Mouse (Mus musculus): ENCODE measurements around the gene Pgm2l1.

Pgm2l1 gene

DNA sequence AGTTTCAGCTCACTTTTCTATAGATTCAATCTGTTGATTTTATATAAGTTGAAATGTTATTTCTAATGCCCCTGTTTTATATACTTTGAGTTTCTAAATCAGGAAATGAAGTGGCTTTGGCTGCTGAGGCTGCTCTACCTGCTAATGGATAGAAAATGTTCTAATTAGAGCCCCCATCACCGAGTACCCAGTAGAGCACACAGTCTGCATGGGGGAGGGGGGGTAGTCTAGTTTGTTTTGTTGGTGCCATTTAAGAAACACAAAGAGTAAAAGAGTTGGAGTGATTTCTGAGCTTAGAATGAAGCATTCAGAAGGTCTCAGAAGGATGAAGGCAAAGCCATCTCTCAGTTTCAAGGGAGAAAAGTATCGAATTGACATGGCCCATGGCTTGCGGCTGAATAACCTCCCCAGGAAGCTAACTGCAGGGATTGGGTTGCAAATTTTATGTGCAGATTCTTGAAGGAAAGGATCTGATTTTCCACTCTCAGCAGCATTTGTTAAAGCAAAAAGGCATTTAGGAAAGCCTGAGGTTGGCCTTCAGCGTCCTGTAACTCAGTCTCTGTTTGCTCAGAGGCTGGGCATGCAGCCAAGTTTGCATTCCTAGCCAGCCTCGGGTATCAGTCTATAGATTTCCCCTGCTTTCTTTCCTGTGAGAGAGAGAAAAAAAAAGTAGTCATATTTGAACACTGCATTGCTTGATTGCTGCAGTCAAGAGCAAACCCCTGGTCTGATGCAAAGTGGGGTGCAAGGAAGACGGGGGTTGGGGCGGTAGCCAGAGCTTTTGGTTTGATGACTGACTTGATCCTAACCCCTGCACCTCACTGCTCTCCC lies 60.8 kb downstream of the Pgm2l1 start:
- in situ Hi-C loops (cut with MboI; ENCODE audit: low sequenced_read_pairs): loop anchor here (10.0 kb wide), 1 partner anchor 107 kb away; no protein-coding TSS in a partner anchor

DNA sequence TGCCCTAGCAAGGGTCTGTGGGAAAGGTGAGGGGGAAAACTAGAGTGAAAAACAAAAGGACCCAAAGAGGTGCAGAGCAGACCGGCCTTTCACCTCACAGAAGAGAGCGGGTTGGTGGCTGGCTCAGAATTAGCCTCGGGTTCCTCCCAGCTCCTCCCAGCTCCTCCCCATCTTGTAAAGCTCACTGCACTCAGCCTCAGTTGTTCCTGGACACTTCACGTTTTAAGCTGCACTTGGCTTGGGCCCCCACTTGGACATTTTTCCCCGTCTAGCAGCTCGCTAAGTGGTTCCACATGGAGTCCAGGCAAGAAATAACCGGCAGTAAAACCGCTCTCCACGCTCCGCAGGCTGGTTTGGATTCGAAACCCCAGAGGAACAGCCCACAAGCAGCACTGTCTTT lies 61.4 kb downstream of the Pgm2l1 start:
- in situ Hi-C loops (cut with MboI; ENCODE audit: low sequenced_read_pairs): loop anchor here (10.0 kb wide), 1 partner anchor 106 kb away; no protein-coding TSS in a partner anchor

DNA sequence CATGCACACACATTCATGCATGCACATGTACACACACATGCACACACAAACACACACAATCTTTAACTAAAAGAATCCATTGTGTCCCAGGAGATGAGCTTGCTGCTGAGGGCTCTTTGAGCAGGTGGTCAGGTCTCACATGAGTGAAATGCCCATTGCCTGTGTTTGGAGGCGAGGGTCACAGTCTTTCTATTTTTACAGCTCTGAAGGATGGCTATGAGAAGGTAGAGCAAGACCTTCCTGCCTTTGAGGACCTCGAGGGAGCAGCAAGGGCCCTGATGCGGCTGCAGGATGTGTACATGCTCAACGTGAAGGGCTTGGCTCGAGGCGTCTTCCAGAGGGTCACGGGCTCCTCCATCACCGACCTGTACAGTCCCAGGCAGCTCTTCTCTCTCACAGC lies 66.4 kb downstream of the Pgm2l1 start:
- in situ Hi-C loops (cut with MboI; ENCODE audit: low sequenced_read_pairs): no loop called here

DNA sequence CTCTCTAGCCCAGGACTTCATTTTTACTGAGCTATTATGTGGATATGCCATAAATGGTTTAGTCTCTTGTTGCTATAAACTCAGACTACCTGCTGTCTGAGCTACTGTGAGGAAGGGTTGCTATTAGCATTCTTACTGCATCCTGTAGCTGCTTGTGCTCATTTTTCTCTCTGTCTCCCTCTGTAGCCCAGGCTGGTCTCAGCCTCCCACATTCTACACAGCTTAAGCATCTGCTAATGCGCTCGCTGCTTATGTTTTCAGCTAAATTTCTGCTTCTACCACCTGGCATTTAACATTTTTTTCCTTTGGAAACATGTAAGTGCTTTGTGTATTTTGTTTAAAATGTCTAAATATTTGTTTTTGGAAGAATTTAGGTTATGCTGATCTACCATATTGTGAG lies 68.6 kb downstream of the Pgm2l1 start:
- in situ Hi-C loops (cut with MboI; ENCODE audit: low sequenced_read_pairs): no loop called here

DNA sequence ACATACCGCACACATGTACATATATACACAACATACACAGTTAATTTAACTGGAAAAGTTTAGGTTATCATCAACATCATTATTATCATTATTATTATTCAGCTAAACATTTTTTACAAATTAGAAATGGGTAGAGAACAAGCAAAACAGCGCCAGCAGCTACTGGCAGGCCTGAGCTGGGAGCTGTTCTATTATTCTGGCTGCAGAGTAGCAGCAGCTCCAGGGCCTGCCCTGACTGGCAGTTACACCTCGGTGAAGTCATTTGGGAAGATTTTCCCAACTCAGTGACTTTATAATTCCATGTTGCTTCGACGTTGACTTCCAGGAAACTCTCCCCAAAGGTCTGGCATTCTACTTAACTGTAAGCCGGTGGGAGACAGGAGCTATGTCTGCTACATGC lies 69.5 kb downstream of the Pgm2l1 start:
- in situ Hi-C loops (cut with MboI; ENCODE audit: low sequenced_read_pairs): no loop called here

DNA sequence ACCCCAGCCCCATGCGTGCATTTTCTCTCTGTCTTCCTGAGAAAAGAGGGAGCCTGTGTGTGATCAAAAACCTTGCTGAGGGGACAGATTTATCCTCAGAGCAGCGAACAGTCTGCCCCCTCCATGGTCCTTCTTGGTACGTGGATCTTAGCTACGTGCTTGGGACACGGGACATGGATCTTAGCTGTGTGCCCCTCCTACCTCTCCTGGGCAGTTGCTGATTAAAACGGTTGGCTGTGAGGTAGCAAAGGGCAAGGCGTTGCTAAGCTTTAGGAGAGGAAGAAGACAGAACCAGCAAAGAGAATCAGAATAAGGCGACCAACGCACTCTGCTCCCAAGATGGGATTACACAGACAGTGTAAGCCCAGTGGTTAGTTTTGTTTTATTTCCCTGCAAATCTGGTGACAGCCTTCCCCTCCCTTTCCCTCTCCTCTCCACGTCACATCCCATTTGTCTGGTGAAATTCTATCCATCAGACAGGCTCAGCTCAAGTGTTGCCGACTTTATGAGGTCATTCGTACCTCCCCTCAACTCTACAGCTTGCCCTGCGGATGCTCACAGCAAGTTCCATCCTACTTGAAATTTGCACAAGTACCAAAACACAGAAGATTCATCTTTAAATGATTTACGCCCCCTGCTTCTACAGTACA lies 71.8 kb downstream of the Pgm2l1 start:
- in situ Hi-C loops (cut with MboI; ENCODE audit: low sequenced_read_pairs): no loop called here

DNA sequence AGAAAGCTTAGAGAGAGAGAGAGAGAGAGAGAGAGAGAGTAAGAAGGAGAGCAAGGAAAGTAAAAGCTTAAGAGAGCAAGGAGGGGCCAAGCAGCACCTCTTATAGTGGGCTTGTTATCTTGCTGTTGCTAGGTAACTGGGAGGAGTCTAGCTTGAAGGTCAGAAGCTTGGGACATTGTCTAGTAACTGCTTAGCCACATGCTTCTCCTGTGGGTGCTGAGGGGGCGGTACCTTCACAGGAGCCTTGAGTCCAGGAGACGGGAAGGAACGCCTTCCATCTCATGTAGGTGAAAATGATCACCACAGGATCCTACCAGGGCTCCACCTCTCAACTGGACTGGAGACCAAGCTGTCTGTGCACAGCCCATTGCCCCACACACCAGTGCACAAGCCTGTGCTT lies 74.2 kb downstream of the Pgm2l1 start:
- in situ Hi-C loops (cut with MboI; ENCODE audit: low sequenced_read_pairs): no loop called here

DNA sequence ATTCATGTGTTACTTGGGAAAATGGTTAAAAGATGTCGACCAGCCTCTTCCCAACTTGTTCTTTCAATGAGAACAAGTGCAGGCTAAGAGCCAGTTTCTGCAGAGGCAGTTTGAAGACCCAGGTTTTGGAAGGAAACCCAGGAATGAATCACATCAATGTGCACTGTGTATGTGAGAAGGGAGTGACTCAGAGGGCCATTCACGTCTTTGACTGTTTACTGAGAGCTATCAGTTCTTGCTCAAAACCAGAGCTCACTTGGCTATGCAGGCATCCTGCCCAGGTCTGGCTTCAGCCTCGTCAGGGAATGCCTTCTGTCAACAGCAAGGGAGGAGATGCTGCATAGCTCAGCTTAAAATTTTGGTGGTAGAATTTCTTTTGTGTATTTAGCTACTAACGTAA lies 75.1 kb downstream of the Pgm2l1 start:
- in situ Hi-C loops (cut with MboI; ENCODE audit: low sequenced_read_pairs): no loop called here

DNA sequence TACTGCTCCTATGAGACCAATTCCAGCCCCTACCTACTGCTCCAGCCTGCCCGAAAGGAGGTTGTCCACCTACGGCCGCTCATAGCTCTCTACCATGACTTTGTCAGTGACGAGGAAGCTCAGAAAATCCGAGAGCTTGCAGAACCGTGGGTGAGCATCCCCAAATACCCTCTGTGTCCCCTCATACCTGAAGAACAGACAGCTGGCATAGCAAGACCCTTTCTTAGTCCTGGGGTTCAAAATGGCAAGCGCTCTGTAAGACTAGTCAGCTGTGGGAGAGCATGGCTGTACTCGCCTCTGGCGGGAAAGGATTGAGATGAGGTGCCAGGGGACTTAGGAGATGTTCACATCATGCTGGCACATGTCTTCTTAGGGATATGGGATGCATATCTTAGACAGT lies 78.7 kb downstream of the Pgm2l1 start:
- in situ Hi-C loops (cut with MboI; ENCODE audit: low sequenced_read_pairs): no loop called here

DNA sequence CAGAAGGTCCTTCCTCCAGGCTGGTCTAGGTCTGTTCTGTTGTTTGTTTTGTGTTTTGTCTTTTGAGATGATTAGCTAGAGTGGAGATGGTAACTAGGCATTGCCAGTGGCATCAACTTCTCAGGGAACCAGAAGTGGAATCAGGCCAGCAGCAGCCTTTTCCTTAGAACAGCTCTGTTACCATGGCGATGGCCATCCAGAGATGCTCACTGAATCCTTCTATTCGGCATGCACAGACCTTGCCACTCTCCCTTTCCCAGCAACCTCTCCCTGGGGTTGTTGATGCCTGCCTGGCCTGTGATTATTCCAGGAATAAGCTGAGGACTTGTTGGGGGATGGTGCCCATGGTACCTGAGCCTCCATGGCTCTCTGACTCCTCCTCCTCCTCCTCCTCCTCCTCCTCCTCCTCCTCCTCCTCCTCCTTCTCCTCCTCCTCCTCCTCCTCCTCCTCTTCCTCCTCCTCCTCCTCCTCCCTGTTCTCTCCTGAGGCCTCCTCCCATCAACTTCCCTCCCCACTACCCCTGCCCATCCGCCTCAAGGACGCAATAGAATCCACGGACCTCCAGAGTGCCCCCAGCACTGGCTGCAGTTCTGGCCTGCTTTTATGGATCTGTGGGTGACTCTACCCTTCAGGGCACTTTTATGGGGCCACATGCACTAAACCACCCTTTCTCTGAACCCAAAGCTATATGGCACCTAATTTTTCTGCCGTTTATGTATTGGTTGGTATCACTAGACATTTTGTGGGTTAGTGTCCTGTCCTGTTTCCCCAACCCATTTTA lies 80.9 kb downstream of the Pgm2l1 start:
- in situ Hi-C loops (cut with MboI; ENCODE audit: low sequenced_read_pairs): no loop called here

DNA sequence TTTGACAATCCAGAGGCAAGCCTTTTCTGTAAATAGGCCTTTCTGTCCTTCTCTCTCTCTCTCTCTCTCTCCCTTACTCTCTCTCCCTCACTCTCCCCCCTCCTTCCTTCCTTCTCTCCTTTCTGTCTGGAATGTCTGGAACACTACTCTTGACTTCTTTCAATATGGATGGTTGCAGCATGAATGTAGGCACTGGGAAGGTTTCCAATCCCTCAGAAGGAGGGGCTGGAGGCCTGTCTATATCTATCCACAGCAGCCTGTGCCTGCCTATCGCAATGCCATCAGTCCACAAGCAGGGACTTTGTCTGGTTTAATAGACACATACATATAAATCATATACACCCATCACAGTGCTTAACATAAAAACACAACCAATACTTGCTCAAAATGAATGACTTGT lies 82.0 kb downstream of the Pgm2l1 start:
- in situ Hi-C loops (cut with MboI; ENCODE audit: low sequenced_read_pairs): no loop called here

DNA sequence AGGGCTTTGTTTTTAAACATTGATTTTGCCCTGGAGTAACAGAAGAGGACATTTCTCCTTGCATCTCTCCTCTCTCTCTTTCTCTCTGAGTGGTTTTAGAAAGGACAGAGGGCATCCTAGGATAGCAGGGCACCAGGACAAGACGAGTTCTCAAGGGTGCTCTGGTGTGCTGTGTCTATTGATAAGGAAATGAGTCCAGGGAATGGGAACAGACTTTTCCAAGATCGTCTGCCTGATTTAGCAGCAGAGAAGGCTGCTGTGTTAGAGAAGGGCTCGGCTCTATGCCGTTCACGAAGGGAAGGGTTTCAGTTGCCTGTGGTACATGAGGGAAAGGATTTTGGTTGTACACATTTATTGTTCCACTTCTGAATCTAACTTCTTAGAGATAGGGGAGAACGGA lies 82.5 kb downstream of the Pgm2l1 start:
- in situ Hi-C loops (cut with MboI; ENCODE audit: low sequenced_read_pairs): no loop called here

DNA sequence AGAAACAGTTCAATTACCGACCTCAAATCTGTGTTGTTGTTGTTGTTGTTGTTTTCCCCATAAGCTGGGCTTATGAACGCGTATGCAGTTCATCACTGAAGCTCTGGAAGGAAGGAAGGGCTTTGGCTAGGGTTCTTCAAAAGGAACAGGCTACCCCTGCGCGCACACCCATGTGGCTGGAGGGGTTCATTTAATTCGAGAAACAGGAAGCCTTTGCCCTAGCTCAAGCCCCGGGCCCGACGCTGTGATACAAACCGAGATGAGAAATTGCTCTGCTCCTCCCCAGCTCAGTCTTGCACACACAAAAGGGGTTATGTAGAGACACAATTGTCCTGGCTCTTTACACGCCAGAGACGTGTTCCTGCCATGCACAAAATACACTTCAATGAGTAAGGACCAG lies 83.1 kb downstream of the Pgm2l1 start:
- in situ Hi-C loops (cut with MboI; ENCODE audit: low sequenced_read_pairs): no loop called here

DNA sequence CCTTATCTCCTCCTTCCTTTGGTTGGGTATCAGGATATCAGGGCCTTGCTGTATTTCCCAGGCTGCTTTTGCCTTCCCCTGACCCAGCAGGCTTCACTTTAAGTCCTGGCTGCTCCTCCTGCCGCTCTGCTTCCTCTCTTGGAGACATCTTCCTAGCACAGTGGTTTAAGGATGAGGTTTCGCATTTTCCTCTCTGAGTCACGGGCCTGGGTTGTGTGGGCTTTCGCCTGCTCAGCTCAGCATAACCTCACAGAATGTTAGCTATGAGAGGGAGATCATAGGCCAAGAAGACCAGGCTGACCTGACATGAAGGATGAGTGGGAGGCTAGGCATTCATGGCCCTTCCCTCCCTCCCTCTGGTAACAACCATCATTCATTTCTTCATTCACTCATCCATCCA lies 85.5 kb downstream of the Pgm2l1 start:
- in situ Hi-C loops (cut with MboI; ENCODE audit: low sequenced_read_pairs): no loop called here

DNA sequence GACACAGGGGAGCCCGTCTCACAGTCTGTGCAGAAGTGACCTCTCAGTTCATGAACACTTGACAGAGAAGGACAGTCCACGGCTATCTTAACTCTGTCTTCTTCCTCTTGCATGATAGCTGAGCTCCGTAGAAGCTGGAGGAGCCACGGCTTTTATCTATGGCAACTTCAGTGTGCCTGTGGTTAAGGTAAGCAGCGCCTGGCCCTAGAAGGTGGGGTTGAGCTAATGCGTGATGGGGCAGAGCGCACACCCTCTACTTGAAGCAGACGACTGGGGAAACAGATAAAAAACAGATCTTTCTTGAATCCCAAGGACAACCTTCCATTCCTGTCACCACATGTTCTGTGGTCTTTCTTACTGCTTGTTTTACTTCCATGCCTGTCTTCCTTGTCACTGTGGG lies 89.7 kb downstream of the Pgm2l1 start:
- in situ Hi-C loops (cut with MboI; ENCODE audit: low sequenced_read_pairs): no loop called here

DNA sequence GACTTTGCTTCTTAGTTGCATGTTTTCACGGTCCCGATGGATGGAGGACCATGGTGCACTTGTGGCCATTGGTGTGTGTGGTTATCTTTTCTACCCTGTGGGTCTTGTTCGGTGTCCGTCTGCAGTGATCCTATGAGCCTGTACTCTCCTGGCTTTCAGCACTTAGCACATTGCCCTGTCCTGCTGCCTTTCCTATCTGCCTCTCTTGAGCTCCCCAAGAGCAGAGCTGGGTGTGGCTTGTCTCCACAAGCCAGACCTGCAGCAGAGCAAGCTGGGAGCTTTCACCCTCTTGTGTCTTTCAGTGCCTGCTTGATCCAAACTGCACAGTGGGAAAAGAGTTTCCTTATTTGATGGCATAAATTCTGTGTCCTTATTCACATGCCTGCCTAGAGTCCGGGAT lies 90.3 kb downstream of the Pgm2l1 start:
- in situ Hi-C loops (cut with MboI; ENCODE audit: low sequenced_read_pairs): no loop called here

DNA sequence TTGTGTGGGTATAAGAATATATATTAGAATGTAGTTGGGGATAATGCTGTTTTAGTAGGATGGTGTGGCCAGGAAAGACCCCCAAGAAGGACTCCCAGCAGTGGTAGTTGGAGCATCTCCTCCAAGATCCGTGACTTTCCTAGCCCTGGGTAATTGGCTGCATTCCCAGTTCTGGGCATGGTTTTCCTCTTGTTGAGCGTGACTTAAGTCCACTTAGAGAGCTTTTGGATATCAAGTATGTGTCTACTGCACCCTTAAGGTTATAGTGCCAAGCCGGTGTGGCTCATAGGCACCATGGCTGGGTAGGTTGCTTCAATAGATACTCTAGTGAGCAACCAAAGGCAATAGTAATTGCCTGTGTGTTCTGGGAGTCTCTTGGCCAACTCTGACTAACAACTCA lies 96.5 kb downstream of the Pgm2l1 start:
- in situ Hi-C loops (cut with MboI; ENCODE audit: low sequenced_read_pairs): no loop called here

DNA sequence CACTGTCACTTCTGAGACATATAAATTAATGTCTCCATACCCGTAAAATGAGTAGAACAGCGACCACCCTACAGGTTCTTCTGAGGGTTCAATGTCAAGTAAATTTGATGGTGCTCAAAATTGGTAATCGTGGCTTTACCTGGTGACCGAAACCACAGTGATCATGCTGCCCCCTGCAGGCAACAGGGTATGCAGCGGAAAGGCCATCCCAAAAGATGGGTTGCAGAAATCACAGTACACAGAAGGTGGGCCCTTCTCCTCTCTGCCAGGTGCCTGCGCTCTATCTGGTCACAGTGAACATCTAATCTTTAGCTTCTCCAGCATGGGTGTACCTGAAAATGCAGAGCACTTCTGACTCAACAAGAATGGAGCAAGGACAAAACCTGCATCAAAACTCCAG lies 98.3 kb downstream of the Pgm2l1 start:
- in situ Hi-C loops (cut with MboI; ENCODE audit: low sequenced_read_pairs): no loop called here

DNA sequence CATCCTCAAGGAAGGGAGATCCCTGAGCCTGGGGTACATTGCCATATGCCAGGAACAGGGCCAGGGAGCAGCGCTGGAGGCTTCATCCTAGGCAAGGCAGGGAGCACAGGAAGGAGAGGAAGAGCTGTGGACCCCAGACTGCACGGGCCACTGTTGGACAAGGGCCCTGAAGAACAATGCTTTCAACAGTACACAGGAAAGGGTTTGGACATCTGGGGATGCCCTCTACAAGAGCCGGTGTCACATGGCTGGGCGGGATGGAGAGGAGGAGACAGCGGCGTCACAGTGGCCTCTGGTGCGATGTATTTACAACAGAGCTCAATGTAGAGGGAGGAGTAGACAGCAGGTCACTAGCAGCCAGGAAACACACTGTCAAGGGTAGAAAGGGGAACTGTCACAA lies 100.3 kb downstream of the Pgm2l1 start:
- in situ Hi-C loops (cut with MboI; ENCODE audit: low sequenced_read_pairs): no loop called here

Measured in CH12F3 (cell line).